Mouse (Mus musculus) heart, embryonic 10.5 days (tissue): Measurements from ENCODE around the gene Lbhd2. TPM values are rescaled to one million over a fixed set of nuclear protein-coding genes. Genes with fewer than 3 reads are reported as not detected.
A peak's percentile ranks its signal among the peaks of the same experiment; 100 is the strongest.

Experiments used
- DNase-seq: peaks from one replicate; pipeline ENCODE4 v3.0.0-alpha.2; 2017; ENCODE audit warnings: low spot score
- H3K27ac ChIP-seq: fragments of 300-500 bp; sonication (generic); 2 replicates; pipeline ENCODE4 v1.5.1; 2016; ENCODE audit warnings: mild to moderate bottlenecking
- H3K27me3 ChIP-seq: fragments of 300-500 bp; sonication (generic); 2 replicates; pipeline ENCODE4 v1.6.1; 2016; ENCODE audit warnings: mild to moderate bottlenecking; ENCODE audit not compliant: poor library complexity, insufficient read depth, severe bottlenecking
- H3K36me3 ChIP-seq: fragments of 300-500 bp; sonication (generic); 2 replicates; pipeline ENCODE4 v1.6.1; 2016; ENCODE audit warnings: mild to moderate bottlenecking, moderate library complexity
- H3K4me1 ChIP-seq: fragments of 300-500 bp; sonication (generic); 2 replicates; pipeline ENCODE4 v1.6.1; 2016; ENCODE audit warnings: mild to moderate bottlenecking
- H3K4me3 ChIP-seq: fragments of 300-500 bp; sonication (generic); 2 replicates; pipeline ENCODE4 v1.5.1; 2016; ENCODE audit warnings: mild to moderate bottlenecking, moderate library complexity
- H3K9me3 ChIP-seq: fragments of 300-500 bp; sonication (generic); 2 replicates; pipeline ENCODE4 v1.6.1; 2016; ENCODE audit warnings: mild to moderate bottlenecking, moderate library complexity
- WGBS: fragments of 180-500 bp; shearing (Covaris S2); methylation state at CpG from one replicate; pipeline ENCODE4 v1.1.7; 2016; 5-methylcytosine and 5-hydroxymethylcytosine counted together
- polyA plus RNA-seq: library from polyadenylated mRNA; unstranded; fragments of >200 nt; fragmentation: Nextera tagmentation; extraction: Ambion mirVana; gene quantifications from 2 replicates; pipeline ENCODE4 v1.2.1, GENCODE M21; 2016

The Lbhd2 gene
- polyA plus RNA-seq, 1 experiment from 2014 or later: 0.21 TPM

- Histone ChIP-seq H3K4me1 (peaks cover 48% of the 10 kb centered on the region), H3K4me3 (peak overlapping the region; percentile 94), H3K9me3 (no peaks in the 10 kb centered on the region), H3K36me3 (no peaks in the 10 kb centered on the region), H3K27me3 (no peaks in the 10 kb centered on the region), H3K27ac (peak overlapping the region; percentile 94)
- DNase-seq: no peak
- WGBS: under 1% methylated on average over 32 of the region's 32 CpGs
Observed at GRCm38 (mm10) chr12:111377986-111378490, 28.6 kb upstream of the Lbhd2 start.

DNA sequence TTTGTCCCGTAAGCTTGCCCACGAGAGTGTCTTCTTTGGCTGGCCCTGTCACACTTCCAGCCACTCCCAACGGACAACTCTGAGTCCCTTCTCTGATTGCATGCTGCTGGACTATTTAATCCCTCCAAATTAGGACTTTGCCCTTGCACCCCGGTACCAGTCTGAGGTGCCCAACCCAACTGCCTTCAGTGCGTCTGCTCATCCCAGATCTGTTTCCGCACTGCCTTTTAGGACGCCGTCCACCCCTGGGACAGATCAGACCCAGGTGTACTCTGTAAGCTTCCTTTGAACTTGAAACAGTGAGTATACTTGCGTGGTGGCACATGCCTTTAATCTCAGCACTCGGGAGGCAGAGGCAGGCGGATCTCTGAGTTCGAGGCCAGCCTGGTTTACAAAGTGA lies 27.8 kb upstream of the Lbhd2 start:
- no peaks in the 10 kb centered on the region for H3K36me3 ChIP-seq
- no peaks in the 10 kb centered on the region for H3K27me3 ChIP-seq
- DNase-seq: no peak
- peak overlapping the region; percentile 94 for H3K4me3 ChIP-seq
- H3K9me3 ChIP-seq: no peaks in the 10 kb centered on the region
- peaks cover 41% of the 10 kb centered on the region for H3K4me1 ChIP-seq
- WGBS: 71% methylated on average over 12 of the region's 12 CpGs
- peak overlapping the region; percentile 94 for H3K27ac ChIP-seq

DNA sequence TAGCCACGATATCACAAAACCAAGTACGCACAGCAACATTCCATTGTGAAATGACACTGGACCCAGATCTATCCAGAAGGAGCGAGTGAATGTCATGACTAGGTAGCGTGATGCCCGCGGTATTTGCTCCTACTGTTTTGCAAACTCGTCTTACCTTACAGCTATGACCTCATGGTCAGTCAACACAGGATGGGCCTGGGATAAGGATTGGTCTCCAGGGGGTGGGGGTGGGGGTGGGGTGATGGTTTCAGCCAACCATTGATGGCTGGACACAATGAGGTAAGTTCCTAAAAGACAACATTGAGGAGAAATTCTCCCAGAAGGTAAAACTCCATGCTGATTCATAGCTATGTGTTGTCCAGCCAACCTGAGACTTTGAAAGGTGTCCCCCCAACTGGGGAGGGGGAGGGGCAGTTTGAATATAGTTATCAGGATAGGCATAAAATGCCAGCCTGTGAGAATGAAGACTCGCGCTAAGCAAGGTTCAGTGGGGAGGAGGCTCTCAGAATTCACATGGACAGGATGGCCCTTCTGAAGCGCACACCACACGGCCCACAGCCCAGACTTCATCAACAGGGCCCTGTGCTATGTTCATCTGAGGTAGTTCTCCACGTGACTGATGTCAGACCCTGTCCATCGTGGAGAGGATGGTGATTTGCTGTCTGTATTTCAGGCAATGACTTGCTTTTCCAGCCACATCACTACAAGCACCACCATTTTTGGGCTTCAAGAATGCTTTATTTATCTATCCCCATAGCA lies 20.5 kb upstream of the Lbhd2 start:
- no peak overlapping the region for H3K4me3 ChIP-seq
- H3K4me1 ChIP-seq: peaks cover 24% of the 10 kb centered on the region
- DNase-seq: no peak
- no peaks in the 10 kb centered on the region for H3K9me3 ChIP-seq
- 76% methylated on average over 13 of the region's 13 CpGs for WGBS
- H3K36me3 ChIP-seq: no peaks in the 10 kb centered on the region
- H3K27me3 ChIP-seq: no peaks in the 10 kb centered on the region
- H3K27ac ChIP-seq: peak overlapping the region; percentile 83

GRCm38 (mm10) chr12:111386642-111387120 lies 19.9 kb upstream of the Lbhd2 start:
- Histone ChIP-seq H3K36me3 (no peaks in the 10 kb centered on the region), H3K9me3 (no peaks in the 10 kb centered on the region), H3K4me1 (peaks cover 21% of the 10 kb centered on the region), H3K4me3 (no peak overlapping the region), H3K27me3 (no peaks in the 10 kb centered on the region), H3K27ac (peak overlapping the region; percentile 83)
- WGBS: 38% methylated on average over 8 of the region's 8 CpGs
- DNase-seq: peak; percentile 86

DNA sequence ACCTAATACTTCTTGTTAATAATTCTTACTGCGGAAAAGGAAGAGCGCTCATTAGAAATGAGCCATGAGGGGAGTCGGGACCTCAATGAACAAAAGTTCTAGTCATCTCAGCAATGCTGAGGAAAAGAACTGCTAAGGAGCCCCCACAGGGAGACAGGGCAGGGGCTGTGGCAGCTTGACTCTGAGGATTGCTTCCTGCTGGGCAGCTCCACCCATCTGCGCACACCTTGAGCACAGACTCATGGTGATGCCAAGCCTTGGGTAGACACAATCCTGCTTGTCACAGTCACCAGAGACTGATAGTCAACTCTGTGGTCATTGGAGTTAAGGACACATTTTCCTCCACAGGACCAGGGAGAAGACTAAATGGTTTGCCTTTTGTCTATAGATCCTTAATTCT lies 19.5 kb upstream of the Lbhd2 start:
- Histone ChIP-seq H3K27me3 (no peaks in the 10 kb centered on the region), H3K4me3 (no peak overlapping the region), H3K9me3 (no peaks in the 10 kb centered on the region), H3K27ac (peak overlapping the region; percentile 83), H3K36me3 (no peaks in the 10 kb centered on the region), H3K4me1 (peaks cover 18% of the 10 kb centered on the region)
- 81% methylated on average over 4 of the region's 4 CpGs for WGBS
- DNase-seq: no peak

DNA sequence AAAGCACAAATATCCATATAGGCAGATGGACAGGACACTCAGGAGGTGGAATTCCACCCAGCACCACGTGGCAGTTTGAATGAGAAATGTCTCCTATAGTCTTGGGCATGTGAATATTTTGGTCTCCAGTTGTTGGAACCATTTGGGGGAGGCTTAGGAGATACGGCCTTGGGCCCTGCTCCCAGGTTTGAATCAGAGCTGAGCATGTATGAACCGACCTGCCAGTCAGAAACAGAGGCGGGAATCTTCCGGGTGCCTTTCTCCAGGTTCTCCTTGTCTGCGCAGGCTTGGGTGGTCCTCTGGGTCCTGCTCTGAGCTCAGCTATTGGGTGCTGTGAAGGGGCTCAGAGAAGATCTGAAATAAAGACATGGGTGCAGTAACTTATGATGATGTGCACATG lies 12.6 kb upstream of the Lbhd2 start:
- Histone ChIP-seq H3K27me3 (peaks cover 20% of the 10 kb centered on the region; the same call in 1 of the 2 replicates), H3K9me3 (no peaks in the 10 kb centered on the region), H3K4me3 (no peak overlapping the region), H3K27ac (no peak overlapping the region), H3K36me3 (no peaks in the 10 kb centered on the region), H3K4me1 (peaks cover 14% of the 10 kb centered on the region; the same call in 1 of the 2 replicates)
- DNase-seq: no peak
- WGBS: 82% methylated on average over 6 of the region's 6 CpGs

DNA sequence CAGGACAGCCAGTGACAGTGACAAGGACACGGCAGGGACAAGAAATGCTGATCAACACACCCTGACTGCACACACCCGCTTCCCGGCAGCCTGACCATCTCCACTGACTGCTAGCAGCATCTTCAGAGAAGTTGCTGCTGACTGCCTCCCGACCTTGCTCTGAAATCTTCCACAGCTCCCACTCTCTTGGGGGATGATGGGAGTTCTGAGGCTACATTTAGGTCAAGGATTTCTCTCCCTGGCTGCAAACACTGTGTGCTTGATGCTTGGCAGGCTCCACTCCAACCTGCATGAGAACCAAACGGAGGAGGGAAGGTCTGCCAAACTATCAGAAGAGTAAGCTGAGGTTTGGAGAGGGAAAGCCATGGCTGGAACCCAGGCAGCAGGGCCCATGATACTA lies 9.6 kb upstream of the Lbhd2 start:
- DNase-seq: no peak
- Histone ChIP-seq H3K27ac (0 out of 2 replicates have a peak overlapping the region, but pooled peaks have one; percentile 13), H3K36me3 (no peaks in the 10 kb centered on the region), H3K4me3 (no peak overlapping the region), H3K4me1 (peaks cover 19% of the 10 kb centered on the region), H3K27me3 (peaks cover 38% of the 10 kb centered on the region), H3K9me3 (no peaks in the 10 kb centered on the region)
- 53% methylated on average over 5 of the region's 5 CpGs for WGBS

GRCm38 (mm10) chr12:111401454-111402184 lies 5.0 kb upstream of the Lbhd2 start:
- H3K9me3 ChIP-seq: no peaks in the 10 kb centered on the region
- peaks cover 20% of the 10 kb centered on the region for H3K4me1 ChIP-seq
- no peaks in the 10 kb centered on the region for H3K36me3 ChIP-seq
- peaks cover 59% of the 10 kb centered on the region for H3K27me3 ChIP-seq
- H3K4me3 ChIP-seq: no peak overlapping the region
- 18% methylated on average over 15 of the region's 15 CpGs for WGBS
- H3K27ac ChIP-seq: peak overlapping the region; percentile 42; the same call in 1 of the 2 replicates
- no peak for DNase-seq

- peaks cover 67% of the 10 kb centered on the region for H3K27me3 ChIP-seq
- 56% methylated on average over 10 of the region's 10 CpGs for WGBS
- no peak overlapping the region for H3K27ac ChIP-seq
- H3K9me3 ChIP-seq: no peaks in the 10 kb centered on the region
- no peaks in the 10 kb centered on the region for H3K36me3 ChIP-seq
- H3K4me3 ChIP-seq: no peak overlapping the region
- no peak for DNase-seq
- peaks cover 14% of the 10 kb centered on the region for H3K4me1 ChIP-seq
Observed at GRCm38 (mm10) chr12:111404880-111405279, 1.7 kb upstream of the Lbhd2 start.

- 35% methylated on average over 5 of the region's 5 CpGs for WGBS
- peaks cover 72% of the 10 kb centered on the region for H3K27me3 ChIP-seq
- H3K4me1 ChIP-seq: peaks cover 31% of the 10 kb centered on the region
- no peak overlapping the region for H3K27ac ChIP-seq
- no peak overlapping the region for H3K4me3 ChIP-seq
- no peaks in the 10 kb centered on the region for H3K9me3 ChIP-seq
- no peak for DNase-seq
- H3K36me3 ChIP-seq: no peaks in the 10 kb centered on the region
Observed at GRCm38 (mm10) chr12:111409583-111409982, 3.0 kb downstream of the Lbhd2 start.

DNA sequence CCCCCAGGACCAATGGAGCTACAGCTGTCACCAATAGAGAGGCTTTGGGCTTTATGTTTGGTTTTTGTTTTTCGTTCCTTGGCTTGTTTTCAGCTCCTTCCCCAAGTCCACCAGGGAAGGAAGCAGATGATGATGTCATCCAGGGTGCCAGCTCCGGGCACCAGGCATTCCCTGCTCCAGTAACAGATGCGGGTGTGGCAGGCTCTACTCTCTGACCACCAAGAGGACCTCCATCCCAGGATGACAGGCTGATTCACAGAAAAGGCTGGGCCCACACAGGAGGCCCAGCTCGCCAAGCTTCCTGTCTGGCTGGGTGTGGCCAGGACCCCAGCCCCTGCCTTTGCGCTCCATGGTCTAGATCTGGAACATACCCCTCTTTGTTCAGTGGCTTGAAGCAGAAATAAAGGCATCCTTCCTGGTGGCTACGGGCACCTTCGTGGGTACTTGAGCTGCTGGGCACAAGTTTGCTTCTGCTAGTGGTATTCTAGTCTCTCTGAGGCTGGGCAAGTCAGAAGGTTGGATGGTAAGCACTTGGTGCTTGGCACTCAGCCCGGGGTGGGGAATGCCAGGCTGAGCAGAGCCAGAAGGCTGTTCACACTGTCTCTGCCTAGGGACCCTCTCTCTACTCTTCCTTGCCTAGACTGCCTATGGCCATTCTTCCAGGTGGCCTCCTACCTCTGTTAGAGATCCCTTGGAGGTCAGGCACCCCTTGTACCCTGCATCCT lies 5.2 kb downstream of the Lbhd2 start:
- Histone ChIP-seq H3K27ac (peak overlapping the region; percentile 85; the same call in 1 of the 2 replicates), H3K9me3 (no peaks in the 10 kb centered on the region), H3K4me3 (no peak overlapping the region), H3K27me3 (peaks cover 68% of the 10 kb centered on the region), H3K36me3 (no peaks in the 10 kb centered on the region), H3K4me1 (peaks cover 32% of the 10 kb centered on the region)
- WGBS: 73% methylated on average over 8 of the region's 8 CpGs
- no peak for DNase-seq

- no peak for DNase-seq
- peak overlapping the region; percentile 55 for H3K4me3 ChIP-seq
- H3K9me3 ChIP-seq: no peaks in the 10 kb centered on the region
- peak overlapping the region; percentile 85 for H3K27ac ChIP-seq
- H3K4me1 ChIP-seq: peaks cover 38% of the 10 kb centered on the region
- 12% methylated on average over 12 of the region's 12 CpGs for WGBS
- no peaks in the 10 kb centered on the region for H3K36me3 ChIP-seq
- H3K27me3 ChIP-seq: peaks cover 58% of the 10 kb centered on the region
Observed at GRCm38 (mm10) chr12:111412581-111413284, 6.1 kb downstream of the Lbhd2 start.
